Mouse (Mus musculus) heart, postnatal 0 days (tissue): ENCODE results near the gene Rnf26. TPM values are rescaled to one million over a fixed set of nuclear protein-coding genes. Genes with fewer than 3 reads are reported as not detected.

Experiments used
- ATAC-seq: fragments of 200-750 bp; cut with Nextera tagmentation; 2 replicates; pipeline ENCODE4 v1.8.0; 2017; ENCODE audit warnings: low read depth, moderate number of reproducible peaks, moderate library complexity; ENCODE audit not compliant: insufficient read depth
- DNase-seq: peaks from one replicate; pipeline ENCODE4 v3.0.0-alpha.2; 2016; ENCODE audit warnings: low spot score
- H3K27ac ChIP-seq: fragments of 300-500 bp; sonication (generic); 2 replicates; pipeline ENCODE4 v1.5.1; 2014; ENCODE audit warnings: low read depth, mild to moderate bottlenecking
- H3K27me3 ChIP-seq: fragments of 300-500 bp; sonication (generic); 2 replicates; pipeline ENCODE4 v1.6.1; 2014; ENCODE audit warnings: low read length, mixed read lengths; ENCODE audit not compliant: control insufficient read depth, insufficient read depth
- H3K36me3 ChIP-seq: fragments of 300-500 bp; sonication (generic); replicated peaks from 2 replicates; pipeline ENCODE4 v1.6.1; 2014; ENCODE audit warnings: low read length, mixed read lengths; ENCODE audit not compliant: control insufficient read depth, insufficient read depth
- H3K4me1 ChIP-seq: fragments of 300-500 bp; sonication (generic); 2 replicates; pipeline ENCODE4 v1.6.1; 2014; ENCODE audit warnings: antibody characterized with exemption; ENCODE audit not compliant: control insufficient read depth, insufficient read depth
- H3K4me2 ChIP-seq: fragments of 300-500 bp; sonication (generic); 2 replicates; pipeline ENCODE4 v1.6.1; 2014; ENCODE audit warnings: low read depth, mild to moderate bottlenecking, low read length, moderate library complexity
- H3K4me3 ChIP-seq: fragments of 300-500 bp; sonication (generic); 2 replicates; pipeline ENCODE4 v1.5.1; 2014; ENCODE audit warnings: low read depth, low read length
- H3K9ac ChIP-seq: fragments of 300-500 bp; sonication (generic); replicated peaks from 2 replicates; pipeline ENCODE4 v1.6.1; 2014; ENCODE audit warnings: low read depth, low read length, mixed read lengths
- H3K9me3 ChIP-seq: fragments of 300-500 bp; sonication (generic); replicated peaks from 2 replicates; pipeline ENCODE4 v1.6.1; 2016; ENCODE audit warnings: low read length; ENCODE audit not compliant: control insufficient read depth
- CTCF ChIP-seq: IDR thresholded peaks from 2 replicates; pipeline ENCODE4 v1.5.1; 2016; ENCODE audit warnings: antibody characterized with exemption, control low read depth, low read depth
- EP300 ChIP-seq: IDR thresholded peaks from 2 replicates; pipeline ENCODE4 v1.6.1; 2016; ENCODE audit warnings: antibody characterized with exemption, low read depth
- WGBS: fragments of 180-500 bp; shearing (Covaris S2); extraction: QIAGEN DNeasy Blood & Tissue Kit; methylation state at CpG from one replicate; pipeline ENCODE4 v1.1.7; 2014; 5-methylcytosine and 5-hydroxymethylcytosine counted together
- polyA plus RNA-seq: library from polyadenylated mRNA; unstranded; fragments of >200 nt; fragmentation: Nextera tagmentation; extraction: Ambion mirVana; gene quantifications from 2 replicates; pipeline ENCODE4 v1.2.1, GENCODE M21; 2015
- total RNA-seq: library from RNA; depleted of rRNA; stranded (reverse); fragments of >200 nt; gene quantifications from 2 replicates; pipeline ENCODE4 v1.2.3, GENCODE M21; 2014; ENCODE audit warnings: low replicate concordance

Rnf26 gene
- total and polyA plus RNA-seq, 2 experiments from 2014 or later: 14.1 to 16.6 TPM

DNA sequence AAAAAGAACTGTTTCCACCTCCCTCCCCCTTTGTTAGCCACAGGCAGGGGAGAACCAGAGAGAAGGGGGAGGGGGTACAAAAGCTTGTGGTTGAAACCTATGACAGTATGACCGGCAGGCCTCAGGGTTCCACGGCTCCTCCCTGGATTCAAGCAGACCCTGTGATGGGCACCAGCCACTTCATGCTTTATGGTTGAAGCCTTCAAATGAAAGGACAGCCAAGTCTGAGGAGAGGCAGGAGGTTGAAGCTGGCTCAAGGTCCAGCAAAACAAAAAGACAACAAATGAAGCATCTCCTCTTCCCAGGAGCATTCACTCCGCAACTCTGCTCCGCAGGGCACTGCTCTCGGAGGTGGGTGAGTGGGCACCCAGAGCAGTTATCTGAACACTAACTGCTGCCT is 30.1 kb upstream of the Rnf26 start:
- TF ChIP-seq CTCF (no peak), EP300 (no peak)
- H3K4me1 ChIP-seq: peaks cover 9% of the 10 kb centered on the region
- H3K9me3 ChIP-seq: no peaks in the 10 kb centered on the region
- no peak for DNase-seq
- no peak overlapping the region for H3K9ac ChIP-seq
- peaks cover 63% of the 10 kb centered on the region for H3K36me3 ChIP-seq
- no peaks in the 10 kb centered on the region for H3K27me3 ChIP-seq
- H3K27ac ChIP-seq: peak overlapping the region; percentile 64; the same call in 1 of the 2 replicates
- H3K4me2 ChIP-seq: no peak overlapping the region
- ATAC-seq: no peak
- H3K4me3 ChIP-seq: no peak overlapping the region
- WGBS: 55% methylated on average over 5 of the region's 5 CpGs

- Histone ChIP-seq H3K9ac (no peak overlapping the region), H3K9me3 (no peaks in the 10 kb centered on the region), H3K36me3 (peaks cover 76% of the 10 kb centered on the region), H3K27ac (no peak overlapping the region), H3K4me2 (no peak overlapping the region), H3K4me3 (no peak overlapping the region), H3K27me3 (no peaks in the 10 kb centered on the region), H3K4me1 (0 out of 2 replicates have a peak, but pooled peaks cover under 1% of the 10 kb centered on the region)
- no peak for TF ChIP-seq CTCF
- no peak for TF ChIP-seq EP300
- DNase-seq: no peak
- ATAC-seq: no peak
- WGBS: 55% methylated on average over 5 of the region's 5 CpGs
These were observed 28.6 kb upstream of the Rnf26 start for GRCm38 (mm10) chr9:44141951-44142350.

DNA sequence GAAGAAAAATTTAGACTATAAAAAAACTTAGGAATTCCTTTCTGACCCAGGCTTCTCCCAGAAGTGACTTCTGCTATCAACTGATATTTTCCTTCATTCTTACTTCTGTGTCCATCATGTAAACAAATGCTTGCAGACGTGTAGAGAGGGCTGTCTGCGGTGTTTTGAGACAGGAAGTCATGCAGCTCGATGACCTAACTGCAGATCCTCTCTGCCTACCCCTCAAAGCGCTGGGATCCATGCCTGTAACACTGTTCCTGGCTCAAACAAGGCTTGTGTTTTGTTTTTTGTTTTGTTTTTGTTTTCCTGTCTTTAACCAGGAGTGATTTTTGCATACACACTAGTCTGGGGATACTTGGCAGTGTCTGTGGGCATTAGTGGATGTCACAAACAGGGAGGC is 24.5 kb upstream of the Rnf26 start:
- Histone ChIP-seq H3K4me3 (no peak overlapping the region), H3K4me2 (no peak overlapping the region), H3K4me1 (peaks cover 21% of the 10 kb centered on the region), H3K27ac (no peak overlapping the region), H3K36me3 (peaks cover 60% of the 10 kb centered on the region), H3K9me3 (no peaks in the 10 kb centered on the region), H3K27me3 (no peaks in the 10 kb centered on the region), H3K9ac (no peak overlapping the region)
- 54% methylated on average over 4 of the region's 4 CpGs for WGBS
- no peak for TF ChIP-seq CTCF
- no peak for TF ChIP-seq EP300
- ATAC-seq (no peak), DNase-seq (no peak)

GRCm38 (mm10) chr9:44135731-44136411 is 22.6 kb upstream of the Rnf26 start:
- peak; percentile 24 for ATAC-seq
- WGBS: 12% methylated on average over 7 of the region's 7 CpGs
- Histone ChIP-seq H3K9me3 (no peaks in the 10 kb centered on the region), H3K36me3 (peaks cover 43% of the 10 kb centered on the region), H3K27ac (peak overlapping the region; percentile 97), H3K27me3 (no peaks in the 10 kb centered on the region), H3K9ac (peak overlapping the region; percentile 87), H3K4me2 (peak overlapping the region; percentile 91), H3K4me1 (peaks cover 23% of the 10 kb centered on the region), H3K4me3 (peak overlapping the region; percentile 76)
- peak; percentile 37 for DNase-seq
- TF ChIP-seq EP300 (peak; percentile 22; the same call in 1 of the 2 replicates), CTCF (no peak)

GRCm38 (mm10) chr9:44134851-44135730 is 21.8 kb upstream of the Rnf26 start:
- ATAC-seq (peak; percentile 10; the same call in 1 of the 2 replicates), DNase-seq (peak; percentile 43)
- H3K4me2 ChIP-seq: peak overlapping the region; percentile 91
- H3K27me3 ChIP-seq: no peaks in the 10 kb centered on the region
- TF ChIP-seq EP300 (peak; percentile 17; the same call in 1 of the 2 replicates), CTCF (no peak)
- no peaks in the 10 kb centered on the region for H3K9me3 ChIP-seq
- H3K4me3 ChIP-seq: peak overlapping the region; percentile 76
- peak overlapping the region; percentile 97 for H3K27ac ChIP-seq
- H3K36me3 ChIP-seq: peaks cover 35% of the 10 kb centered on the region
- peak overlapping the region; percentile 87 for H3K9ac ChIP-seq
- WGBS: under 1% methylated on average over 46 of the region's 49 CpGs
- peaks cover 31% of the 10 kb centered on the region for H3K4me1 ChIP-seq
